9 mouse cellular contexts compared by ENCODE assay signal in the genomic region with DNA sequence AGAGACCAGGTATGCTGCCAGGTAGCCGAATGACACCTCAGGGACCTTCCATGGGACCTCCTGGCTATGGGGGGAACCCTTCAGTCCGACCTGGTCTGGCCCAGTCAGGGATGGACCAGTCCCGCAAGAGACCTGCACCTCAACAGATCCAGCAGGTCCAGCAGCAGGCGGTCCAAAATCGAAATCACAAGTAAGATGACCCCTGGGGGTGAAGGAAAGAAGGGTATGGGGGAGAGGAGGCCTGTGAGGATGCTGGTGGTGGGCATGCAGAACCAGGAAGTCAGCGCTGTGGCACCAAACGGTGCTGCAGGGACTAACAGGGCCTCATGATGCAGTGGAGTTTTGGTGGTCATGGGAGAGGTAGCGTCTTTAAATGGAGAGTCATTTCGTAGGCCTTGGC. TPM values are rescaled to one million over a fixed set of nuclear protein-coding genes. Genes with fewer than 3 reads are reported as not detected.
DNase-seq lines count a peak whose midpoint lies in the region; ATAC-seq lines count a peak whose summit lies in the region.
"Had no signal": no experiment of that assay in that cellular context is flagged by ENCODE, and none has a peak within 500 bp of the region (broad histone marks: within the 10 kb centered on the region; RNA-seq: fewer than 3 reads in every experiment).

No protein-coding gene starts in this region.

- 60% methylated on average over 9 of the region's 9 CpGs for WGBS in heart, embryonic 14.5 days
- 60% methylated on average over 9 of the region's 9 CpGs for WGBS in hindbrain, embryonic 12.5 days
- 54% methylated on average over 9 of the region's 9 CpGs for WGBS in midbrain, embryonic 14.5 days

- peak overlapping the region; percentile 26 to 94 for H3K27ac ChIP-seq in heart, embryonic 14.5 days (replicated peaks in 1 of 2; ENCODE audit: control insufficient read depth in 1 of 2, insufficient read depth in 1 of 2, low read depth in 2 of 2, low read length in 2 of 2)
- H3K27ac ChIP-seq in brown adipose tissue, adult 24 weeks (replicated peaks; ENCODE audit: low read depth, low read length): peak overlapping the region; percentile 2; the same call in 1 of the 2 replicates
- H3K27ac ChIP-seq in hindbrain, embryonic 12.5 days: peak overlapping the region; percentile 99
- peak overlapping the region; percentile 99 for H3K27ac ChIP-seq in midbrain, embryonic 14.5 days (replicated peaks; ENCODE audit: low read depth, low read length)

- H3K9ac ChIP-seq in heart, embryonic 14.5 days (ENCODE audit: low read length): peak overlapping the region; percentile 91
- peak overlapping the region; percentile 95 for H3K9ac ChIP-seq in hindbrain, embryonic 12.5 days
- H3K9ac ChIP-seq in midbrain, embryonic 14.5 days (replicated peaks; ENCODE audit: low read length): peak overlapping the region; percentile 99

- H3K4me2 ChIP-seq in heart, embryonic 14.5 days (ENCODE audit: low read length): peak overlapping the region; percentile 73
- H3K4me2 ChIP-seq in hindbrain, embryonic 12.5 days (replicated peaks): peak overlapping the region; percentile 89
- peak overlapping the region; percentile 98 for H3K4me2 ChIP-seq in midbrain, embryonic 14.5 days (ENCODE audit: low read length)

- peaks cover 42% of the 10 kb centered on the region for H3K36me3 ChIP-seq in heart, embryonic 14.5 days (ENCODE audit: control insufficient read depth, insufficient read depth, low read length)
- peaks cover 52% of the 10 kb centered on the region for H3K36me3 ChIP-seq in hindbrain, embryonic 12.5 days
- peaks cover 63% of the 10 kb centered on the region for H3K36me3 ChIP-seq in midbrain, embryonic 14.5 days (ENCODE audit: control insufficient read depth, insufficient read depth, low read length)

- H3K4me3 ChIP-seq in heart, embryonic 14.5 days (ENCODE audit: control insufficient read depth in 1 of 2, insufficient read depth in 1 of 2, low read depth in 1 of 2, low read length in 2 of 2): peak overlapping the region; percentile 17 to 76; a peak in 3 of 4 replicates
- peak overlapping the region; percentile 14; the same call in 1 of the 2 replicates for H3K4me3 ChIP-seq in brown adipose tissue, adult 24 weeks (ENCODE audit: insufficient read depth, low read depth, low read length)
- H3K4me3 ChIP-seq in hindbrain, embryonic 12.5 days: peak overlapping the region; percentile 85
- peak overlapping the region; percentile 85 for H3K4me3 ChIP-seq in midbrain, embryonic 14.5 days (replicated peaks; ENCODE audit: low read depth, low read length)

- no peak for ATAC-seq in heart, embryonic 14.5 days (ENCODE audit: insufficient number of reproducible peaks, insufficient read depth, low FRiP score, low read depth)
- 0 out of 2 replicates have a peak, but pooled peaks have one; percentile 8 for ATAC-seq in hindbrain, embryonic 12.5 days (ENCODE audit: low FRiP score)
- no peak for ATAC-seq in midbrain, embryonic 14.5 days (ENCODE audit: low FRiP score, low TSS enrichment)

- peaks cover 28 to 42% of the 10 kb centered on the region in 2 experiments for H3K4me1 ChIP-seq in heart, embryonic 14.5 days (ENCODE audit: control insufficient read depth in 2 of 2, insufficient read depth in 2 of 2, low read length in 2 of 2)
- H3K4me1 ChIP-seq in brown adipose tissue, adult 24 weeks (ENCODE audit: control insufficient read depth, insufficient read depth, insufficient read length, low read length): peaks cover 11% of the 10 kb centered on the region; the same call in 1 of the 2 replicates
- H3K4me1 ChIP-seq in hindbrain, embryonic 12.5 days: peaks cover 29% of the 10 kb centered on the region
- H3K4me1 ChIP-seq in midbrain, embryonic 14.5 days (ENCODE audit: control insufficient read depth, insufficient read depth, low read length): peaks cover 22% of the 10 kb centered on the region

- peaks cover 5% of the 10 kb centered on the region; the same call in 1 of the 2 replicates for H3K27me3 ChIP-seq in heart, embryonic 14.5 days (ENCODE audit: control insufficient read depth, insufficient read depth, low read length)
- no peaks in the 10 kb centered on the region for H3K27me3 ChIP-seq in hindbrain, embryonic 12.5 days
- no peaks in the 10 kb centered on the region for H3K27me3 ChIP-seq in midbrain, embryonic 14.5 days (ENCODE audit: control insufficient read depth, insufficient read depth, low read length)

- H3K9me3 ChIP-seq in heart, embryonic 14.5 days (ENCODE audit: control insufficient read depth, low read length): no peaks in the 10 kb centered on the region
- H3K9me3 ChIP-seq in hindbrain, embryonic 12.5 days (replicated peaks): no peaks in the 10 kb centered on the region
- no peaks in the 10 kb centered on the region for H3K9me3 ChIP-seq in midbrain, embryonic 14.5 days (ENCODE audit: control insufficient read depth, low read length)

- no peak for DNase-seq in heart, postnatal 4 days
- DNase-seq in midbrain, embryonic 14.5 days: no peak
- no peak for DNase-seq in layer of hippocampus, adult 11-12 months (ENCODE audit: low spot score)
- no peak for DNase-seq in left cerebral cortex, adult 8-10 months (ENCODE audit: low spot score in 2 of 2)
- DNase-seq in kidney, postnatal 14 days: no peak

RNA-seq across cellular contexts. Expression of a gene that starts 1.2 kb away (rescaled TPM):
- polyA plus RNA-seq in heart, embryonic 14.5 days (2014; fragmentation: Nextera tagmentation; extraction: Ambion mirVana): 24.7 and 27.4 TPM in 2 replicates
- total RNA-seq in heart, postnatal 4 days (2021): 10 to 100 TPM; 46.5 to 47.7 TPM
- 14.9 and 17.4 TPM in 2 replicates for polyA plus RNA-seq in brown adipose tissue, adult 24 weeks (2012; ENCODE audit: insufficient read depth, insufficient read length, missing spikeins)
- polyA plus RNA-seq in hindbrain, embryonic 12.5 days (2016; fragmentation: Nextera tagmentation; extraction: Ambion mirVana): 123 and 141 TPM in 2 replicates
- polyA plus RNA-seq in midbrain, embryonic 14.5 days (2014; fragmentation: Nextera tagmentation; extraction: Ambion mirVana): 127 and 136 TPM in 2 replicates
- 100 to 1,000 TPM; 152 to 159 (median 156) TPM for total RNA-seq in left cerebral cortex, adult 8-10 months (2022)

RNA-seq across cellular contexts. Expression of a gene that starts 2.2 kb away (rescaled TPM):
- polyA plus RNA-seq in heart, embryonic 14.5 days (2014; fragmentation: Nextera tagmentation; extraction: Ambion mirVana): not detected in 2 replicates
- total RNA-seq in heart, postnatal 4 days (2021): 1 to 10 TPM; 3.7 to 4.8 TPM
- not detected in 2 replicates for polyA plus RNA-seq in brown adipose tissue, adult 24 weeks (2012; ENCODE audit: insufficient read depth, insufficient read length, missing spikeins)
- polyA plus RNA-seq in hindbrain, embryonic 12.5 days (2016; fragmentation: Nextera tagmentation; extraction: Ambion mirVana): not detected in 2 replicates
- polyA plus RNA-seq in midbrain, embryonic 14.5 days (2014; fragmentation: Nextera tagmentation; extraction: Ambion mirVana): not detected in 2 replicates
- 1 to 10 TPM; 3.4 to 9.2 (median 4.9) TPM for total RNA-seq in left cerebral cortex, adult 8-10 months (2022)
- polyA plus RNA-seq: gonadal fat pad, adult 2 months had no signal

RNA-seq across cellular contexts. Expression of a gene that starts 14.2 kb away (rescaled TPM):
- polyA plus RNA-seq in heart, embryonic 14.5 days (2014; fragmentation: Nextera tagmentation; extraction: Ambion mirVana): 0.80 and 1.1 TPM in 2 replicates
- 10 to 100 TPM; 24.5 to 26.4 TPM for total RNA-seq in heart, postnatal 4 days (2021)
- 4,943 and 5,428 TPM in 2 replicates for polyA plus RNA-seq in brown adipose tissue, adult 24 weeks (2012; ENCODE audit: insufficient read depth, insufficient read length, missing spikeins)
- 0.69 and 0.92 TPM in 2 replicates for polyA plus RNA-seq in hindbrain, embryonic 12.5 days (2016; fragmentation: Nextera tagmentation; extraction: Ambion mirVana)
- polyA plus RNA-seq in midbrain, embryonic 14.5 days (2014; fragmentation: Nextera tagmentation; extraction: Ambion mirVana): 0.92 and 1.7 TPM in 2 replicates
- 10 to 100 TPM; 72.7 to 86.4 (median 80.4) TPM for total RNA-seq in left cerebral cortex, adult 8-10 months (2022)

RNA-seq across cellular contexts. Expression of a gene that starts 22.3 kb away (rescaled TPM):
- 230 and 237 TPM in 2 replicates for polyA plus RNA-seq in heart, embryonic 14.5 days (2014; fragmentation: Nextera tagmentation; extraction: Ambion mirVana)
- total RNA-seq in heart, postnatal 4 days (2021): 100 to 1,000 TPM; 150 to 159 TPM
- polyA plus RNA-seq in brown adipose tissue, adult 24 weeks (2012; ENCODE audit: insufficient read depth, insufficient read length, missing spikeins): 189 and 242 TPM in 2 replicates
- polyA plus RNA-seq in hindbrain, embryonic 12.5 days (2016; fragmentation: Nextera tagmentation; extraction: Ambion mirVana): 152 and 156 TPM in 2 replicates
- 168 and 206 TPM in 2 replicates for polyA plus RNA-seq in midbrain, embryonic 14.5 days (2014; fragmentation: Nextera tagmentation; extraction: Ambion mirVana)
- 100 to 1,000 TPM; 113 to 131 (median 118) TPM for total RNA-seq in left cerebral cortex, adult 8-10 months (2022)

RNA-seq across cellular contexts. Expression of a gene that starts 32.9 kb away (rescaled TPM):
- polyA plus RNA-seq in heart, embryonic 14.5 days (2014; fragmentation: Nextera tagmentation; extraction: Ambion mirVana): 1.1 and 1.2 TPM in 2 replicates
- total RNA-seq in heart, postnatal 4 days (2021): 1 to 10 TPM in 1 of 2 experiments, under 1 TPM in 1; 0.77 to 1.0 TPM
- polyA plus RNA-seq in brown adipose tissue, adult 24 weeks (2012; ENCODE audit: insufficient read depth, insufficient read length, missing spikeins): not detected in 2 replicates
- polyA plus RNA-seq in hindbrain, embryonic 12.5 days (2016; fragmentation: Nextera tagmentation; extraction: Ambion mirVana): 48.6 and 61.6 TPM in 2 replicates
- polyA plus RNA-seq in midbrain, embryonic 14.5 days (2014; fragmentation: Nextera tagmentation; extraction: Ambion mirVana): 51.9 and 53.5 TPM in 2 replicates
- 10 to 100 TPM; 68.4 to 78.4 (median 74.8) TPM for total RNA-seq in left cerebral cortex, adult 8-10 months (2022)

Comparison
In these comparisons a context has a peak if more than half of its experiments do, and no peak if none do; other contexts are left out.
1. H3K27ac ChIP-seq: peak in every context shown above with its lines; median percentile 99 in hindbrain, embryonic 12.5 days; 99 in midbrain, embryonic 14.5 days; 60 in heart, embryonic 14.5 days; 2 in brown adipose tissue, adult 24 weeks.
2. H3K4me3 ChIP-seq: peak in every context shown above with its lines; median percentile 85 in hindbrain, embryonic 12.5 days; 85 in midbrain, embryonic 14.5 days; 46 in heart, embryonic 14.5 days; 14 in brown adipose tissue, adult 24 weeks.
3. RNA of a gene that starts 14.2 kb away (polyA plus RNA-seq): 4,943 to 5,428 TPM in brown adipose tissue, adult 24 weeks; 0.80 to 1.1 TPM in heart, embryonic 14.5 days, 0.92 to 1.7 TPM in midbrain, embryonic 14.5 days and 0.69 to 0.92 TPM in hindbrain, embryonic 12.5 days; every median in the first group is over 1,000 times any median in the second.
4. Peak in every context shown above with its lines, with median percentiles within 50 percentile points of each other: H3K4me2 ChIP-seq and H3K9ac ChIP-seq.